Mouse (Mus musculus): ENCODE measurements around the gene Gas7. TPM values are rescaled to one million over a fixed set of nuclear protein-coding genes. Genes with fewer than 3 reads are reported as not detected.

Gene Gas7
- total and polyA plus RNA-seq, 2 experiments from 2014 or later = 4.8 to 23.2 TPM

GRCm38 (mm10) chr11:67554276-67554675 is 99.0 kb downstream of the Gas7 start:
- Histone ChIP-seq H3K27me3 (ENCODE audit: control insufficient read depth, insufficient read depth, low read length) (no peaks in the 10 kb centered on the region), H3K4me1 (ENCODE audit: control insufficient read depth, insufficient read depth) (peaks cover 16% of the 10 kb centered on the region), H3K36me3 (replicated peaks; ENCODE audit: control insufficient read depth, insufficient read depth, low read length) (no peaks in the 10 kb centered on the region), H3K9ac (replicated peaks; ENCODE audit: low read depth, low read length) (no peak overlapping the region), H3K27ac (ENCODE audit: low read depth) (no peak overlapping the region), H3K4me2 (ENCODE audit: low read depth, low read length) (no peak overlapping the region), H3K4me3 (ENCODE audit: low read depth, low read length) (no peak overlapping the region), H3K9me3 (replicated peaks; ENCODE audit: control insufficient read depth, low read length) (no peaks in the 10 kb centered on the region)
- TF ChIP-seq EP300 (IDR thresholded peaks at IDR 0.05; ENCODE audit: low read depth) (no peak), CTCF (IDR thresholded peaks at IDR 0.05; ENCODE audit: low read depth) (no peak)
- DNase-seq (ENCODE audit: low spot score) = no peak
- ATAC-seq (ENCODE audit: insufficient read depth, low read depth) = no peak
- WGBS = 84% methylated on average over 6 of the region's 6 CpGs

- Histone ChIP-seq H3K4me2 (ENCODE audit: low read depth, low read length) (no peak overlapping the region), H3K36me3 (replicated peaks; ENCODE audit: control insufficient read depth, insufficient read depth, low read length) (no peaks in the 10 kb centered on the region), H3K27ac (ENCODE audit: low read depth) (no peak overlapping the region), H3K9me3 (replicated peaks; ENCODE audit: control insufficient read depth, low read length) (no peaks in the 10 kb centered on the region), H3K4me1 (ENCODE audit: control insufficient read depth, insufficient read depth) (peaks cover 15% of the 10 kb centered on the region), H3K9ac (replicated peaks; ENCODE audit: low read depth, low read length) (no peak overlapping the region), H3K4me3 (ENCODE audit: low read depth, low read length) (no peak overlapping the region), H3K27me3 (ENCODE audit: control insufficient read depth, insufficient read depth, low read length) (no peaks in the 10 kb centered on the region)
- TF ChIP-seq EP300 (IDR thresholded peaks at IDR 0.05; ENCODE audit: low read depth) (no peak), CTCF (IDR thresholded peaks at IDR 0.05; ENCODE audit: low read depth) (no peak)
- ATAC-seq (ENCODE audit: insufficient read depth, low read depth) (no peak), DNase-seq (ENCODE audit: low spot score) (no peak)
- WGBS = 45% methylated on average over 3 of the region's 3 CpGs
Measured at GRCm38 (mm10) chr11:67556360-67556759, 101.1 kb downstream of the Gas7 start.

- Histone ChIP-seq H3K4me3 (ENCODE audit: low read depth, low read length) (no peak overlapping the region), H3K27ac (ENCODE audit: low read depth) (peak overlapping the region; percentile 46), H3K36me3 (replicated peaks; ENCODE audit: control insufficient read depth, insufficient read depth, low read length) (no peaks in the 10 kb centered on the region), H3K27me3 (ENCODE audit: control insufficient read depth, insufficient read depth, low read length) (no peaks in the 10 kb centered on the region), H3K4me1 (ENCODE audit: control insufficient read depth, insufficient read depth) (peaks cover 28% of the 10 kb centered on the region), H3K9ac (replicated peaks; ENCODE audit: low read depth, low read length) (no peak overlapping the region), H3K4me2 (ENCODE audit: low read depth, low read length) (no peak overlapping the region), H3K9me3 (replicated peaks; ENCODE audit: control insufficient read depth, low read length) (no peaks in the 10 kb centered on the region)
- no peak for DNase-seq (ENCODE audit: low spot score)
- no peak for ATAC-seq (ENCODE audit: insufficient read depth, low read depth)
- 29% methylated on average over 9 of the region's 9 CpGs for WGBS
- TF ChIP-seq EP300 (IDR thresholded peaks at IDR 0.05; ENCODE audit: low read depth) (no peak), CTCF (IDR thresholded peaks at IDR 0.05; ENCODE audit: low read depth) (no peak)
Measured at GRCm38 (mm10) chr11:67558772-67559448, 103.7 kb downstream of the Gas7 start.

- Histone ChIP-seq H3K36me3 (replicated peaks; ENCODE audit: control insufficient read depth, insufficient read depth, low read length) (no peaks in the 10 kb centered on the region), H3K27ac (ENCODE audit: low read depth) (peak overlapping the region; percentile 46), H3K4me3 (ENCODE audit: low read depth, low read length) (no peak overlapping the region), H3K4me2 (ENCODE audit: low read depth, low read length) (no peak overlapping the region), H3K9ac (replicated peaks; ENCODE audit: low read depth, low read length) (no peak overlapping the region), H3K27me3 (ENCODE audit: control insufficient read depth, insufficient read depth, low read length) (no peaks in the 10 kb centered on the region), H3K9me3 (replicated peaks; ENCODE audit: control insufficient read depth, low read length) (no peaks in the 10 kb centered on the region), H3K4me1 (ENCODE audit: control insufficient read depth, insufficient read depth) (peaks cover 28% of the 10 kb centered on the region)
- 48% methylated on average over 5 of the region's 5 CpGs for WGBS
- ATAC-seq (ENCODE audit: insufficient read depth, low read depth) = 0 out of 2 replicates have a peak, but pooled peaks have one; percentile 31
- DNase-seq (ENCODE audit: low spot score) = peak; percentile 53
- no peak for TF ChIP-seq EP300 (IDR thresholded peaks at IDR 0.05; ENCODE audit: low read depth)
- no peak for TF ChIP-seq CTCF (IDR thresholded peaks at IDR 0.05; ENCODE audit: low read depth)
Measured at GRCm38 (mm10) chr11:67559522-67559921, 104.3 kb downstream of the Gas7 start.

GRCm38 (mm10) chr11:67561631-67562030 is 106.4 kb downstream of the Gas7 start:
- peaks cover 28% of the 10 kb centered on the region for H3K4me1 ChIP-seq (ENCODE audit: control insufficient read depth, insufficient read depth)
- no peak overlapping the region for H3K4me2 ChIP-seq (ENCODE audit: low read depth, low read length)
- WGBS = 29% methylated on average over 4 of the region's 4 CpGs
- no peaks in the 10 kb centered on the region for H3K9me3 ChIP-seq (replicated peaks; ENCODE audit: control insufficient read depth, low read length)
- H3K4me3 ChIP-seq (ENCODE audit: low read depth, low read length) = no peak overlapping the region
- H3K36me3 ChIP-seq (replicated peaks; ENCODE audit: control insufficient read depth, insufficient read depth, low read length) = no peaks in the 10 kb centered on the region
- peak; percentile 53 for DNase-seq (ENCODE audit: low spot score)
- H3K27me3 ChIP-seq (ENCODE audit: control insufficient read depth, insufficient read depth, low read length) = no peaks in the 10 kb centered on the region
- TF ChIP-seq EP300 (IDR thresholded peaks at IDR 0.05; ENCODE audit: low read depth) (no peak), CTCF (IDR thresholded peaks at IDR 0.05; ENCODE audit: low read depth) (no peak)
- H3K9ac ChIP-seq (replicated peaks; ENCODE audit: low read depth, low read length) = no peak overlapping the region
- H3K27ac ChIP-seq (ENCODE audit: low read depth) = no peak overlapping the region
- ATAC-seq (ENCODE audit: insufficient read depth, low read depth) = peak; percentile 67

- DNase-seq (ENCODE audit: low spot score) = no peak
- Histone ChIP-seq H3K27me3 (ENCODE audit: control insufficient read depth, insufficient read depth, low read length) (no peaks in the 10 kb centered on the region), H3K27ac (ENCODE audit: low read depth) (no peak overlapping the region), H3K9ac (replicated peaks; ENCODE audit: low read depth, low read length) (no peak overlapping the region), H3K4me2 (ENCODE audit: low read depth, low read length) (no peak overlapping the region), H3K4me3 (ENCODE audit: low read depth, low read length) (no peak overlapping the region), H3K9me3 (replicated peaks; ENCODE audit: control insufficient read depth, low read length) (no peaks in the 10 kb centered on the region), H3K36me3 (replicated peaks; ENCODE audit: control insufficient read depth, insufficient read depth, low read length) (no peaks in the 10 kb centered on the region), H3K4me1 (ENCODE audit: control insufficient read depth, insufficient read depth) (peaks cover 28% of the 10 kb centered on the region)
- TF ChIP-seq CTCF (IDR thresholded peaks at IDR 0.05; ENCODE audit: low read depth) (no peak), EP300 (IDR thresholded peaks at IDR 0.05; ENCODE audit: low read depth) (no peak)
- ATAC-seq (ENCODE audit: insufficient read depth, low read depth) = no peak
- WGBS = 32% methylated on average over 5 of the region's 5 CpGs
Measured at GRCm38 (mm10) chr11:67563141-67563540, 107.9 kb downstream of the Gas7 start.
